Mouse (Mus musculus): ENCODE data around the gene Vhl. TPM values are rescaled to one million over a fixed set of nuclear protein-coding genes. Genes with fewer than 3 reads are reported as not detected.

Vhl gene
- polyA plus RNA-seq, 1 experiment from 2014 or later, result 73.0 TPM

DNA sequence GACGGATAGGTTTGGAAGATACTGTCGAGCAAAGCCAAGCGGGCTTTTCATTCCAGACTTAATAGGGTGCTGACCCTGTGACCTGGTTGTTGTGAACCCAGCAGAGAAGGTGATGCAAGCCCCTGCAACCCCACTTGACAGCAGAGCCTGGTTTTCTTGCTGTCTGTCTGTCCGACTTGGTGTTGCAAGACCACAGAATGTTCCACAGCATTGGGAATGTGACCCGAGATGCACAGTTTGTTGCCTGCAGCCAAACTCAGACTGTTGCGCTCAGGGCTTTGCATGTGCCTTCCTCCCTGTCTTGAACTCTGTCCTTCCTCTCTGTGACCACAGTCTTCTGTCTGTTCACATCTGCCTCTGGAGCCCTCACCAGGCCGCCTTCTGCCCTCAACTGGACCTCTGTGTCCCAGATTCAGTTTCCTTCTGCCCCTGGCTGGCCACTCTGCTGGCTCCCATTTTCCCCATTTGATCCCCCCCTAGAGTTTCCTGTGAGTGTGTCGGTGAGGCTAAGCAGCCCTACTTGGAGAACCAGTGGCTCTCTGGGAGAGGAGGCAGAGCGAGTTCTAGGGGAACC lies 56.3 kb downstream of the Vhl start:
- 86% methylated on average over 9 of the region's 9 CpGs for WGBS
- H3K36me3 ChIP-seq (ENCODE audit: control insufficient read depth, insufficient read depth, low read length), result no peaks in the 10 kb centered on the region
- no peak overlapping the region for H3K4me2 ChIP-seq (ENCODE audit: low read length)
- no peaks in the 10 kb centered on the region for H3K4me1 ChIP-seq (ENCODE audit: control insufficient read depth, insufficient read depth, low read depth, low read length)
- no peak overlapping the region for H3K27ac ChIP-seq (ENCODE audit: low read depth, low read length)
- H3K9ac ChIP-seq (ENCODE audit: low read depth, low read length), result no peak overlapping the region
- no peaks in the 10 kb centered on the region for H3K27me3 ChIP-seq (replicated peaks; ENCODE audit: control insufficient read depth, insufficient read depth, low read length)
- ATAC-seq, result no peak
- no peaks in the 10 kb centered on the region for H3K9me3 ChIP-seq (ENCODE audit: control insufficient read depth, low read length)
- no peak overlapping the region for H3K4me3 ChIP-seq (ENCODE audit: low read length)

Other genes with a start within 250 kb of the Vhl start
- gene Tada3, start 246.1 kb upstream of the Vhl start, polyA plus RNA-seq (2015; fragmentation: Nextera tagmentation; extraction: Ambion mirVana), result 68.3 and 71.1 TPM in 2 replicates
- gene Arpc4, start 245.8 kb upstream of the Vhl start, polyA plus RNA-seq (2015; fragmentation: Nextera tagmentation; extraction: Ambion mirVana), result 440 and 455 TPM in 2 replicates
- 9.2 and 11.8 TPM in 2 replicates for gene Ttll3, start 234.7 kb upstream of the Vhl start, polyA plus RNA-seq (2015; fragmentation: Nextera tagmentation; extraction: Ambion mirVana)
- gene Rpusd3, start 204.6 kb upstream of the Vhl start, polyA plus RNA-seq (2015; fragmentation: Nextera tagmentation; extraction: Ambion mirVana), result 21.5 and 21.7 TPM in 2 replicates
- 0.21 TPM in 1 of 2 replicates, not detected in the other for gene Cidec, start 188.2 kb upstream of the Vhl start, polyA plus RNA-seq (2015; fragmentation: Nextera tagmentation; extraction: Ambion mirVana)
- 95.2 and 106 TPM in 2 replicates for gene Jagn1, start 181.4 kb upstream of the Vhl start, polyA plus RNA-seq (2015; fragmentation: Nextera tagmentation; extraction: Ambion mirVana)
- 0.26 and 0.34 TPM in 2 replicates for gene Il17re, start 165.5 kb upstream of the Vhl start, polyA plus RNA-seq (2015; fragmentation: Nextera tagmentation; extraction: Ambion mirVana)
- gene Il17rc, start 152.5 kb upstream of the Vhl start, polyA plus RNA-seq (2015; fragmentation: Nextera tagmentation; extraction: Ambion mirVana), result 4.4 and 5.9 TPM in 2 replicates
- 92.9 and 96.4 TPM in 2 replicates for gene Creld1, start 140.7 kb upstream of the Vhl start, polyA plus RNA-seq (2015; fragmentation: Nextera tagmentation; extraction: Ambion mirVana)
- gene Prrt3, start 122.0 kb upstream of the Vhl start, polyA plus RNA-seq (2015; fragmentation: Nextera tagmentation; extraction: Ambion mirVana), result 14.2 and 14.5 TPM in 2 replicates
- 120 and 124 TPM in 2 replicates for gene Emc3, start 92.3 kb upstream of the Vhl start, polyA plus RNA-seq (2015; fragmentation: Nextera tagmentation; extraction: Ambion mirVana)
- gene Fancd2, start 92.3 kb upstream of the Vhl start, polyA plus RNA-seq (2015; fragmentation: Nextera tagmentation; extraction: Ambion mirVana), result 1.9 and 2.1 TPM in 2 replicates
- 0.21 and 0.22 TPM in 2 replicates for gene Fancd2os, start 23.2 kb upstream of the Vhl start, polyA plus RNA-seq (2015; fragmentation: Nextera tagmentation; extraction: Ambion mirVana)
- gene Brk1, start 19.2 kb upstream of the Vhl start, polyA plus RNA-seq (2015; fragmentation: Nextera tagmentation; extraction: Ambion mirVana), result 246 and 270 TPM in 2 replicates
- gene Irak2, start 14.5 kb downstream of the Vhl start, polyA plus RNA-seq (2015; fragmentation: Nextera tagmentation; extraction: Ambion mirVana), result 2.6 and 2.8 TPM in 2 replicates
- gene Tatdn2, start 73.1 kb downstream of the Vhl start, polyA plus RNA-seq (2015; fragmentation: Nextera tagmentation; extraction: Ambion mirVana), result 0.56 and 1.3 TPM in 2 replicates
- 0.93 and 1.2 TPM in 2 replicates for gene Ghrl, start 95.9 kb downstream of the Vhl start, polyA plus RNA-seq (2015; fragmentation: Nextera tagmentation; extraction: Ambion mirVana)
- gene Sec13, start 116.8 kb downstream of the Vhl start, polyA plus RNA-seq (2015; fragmentation: Nextera tagmentation; extraction: Ambion mirVana), result 197 TPM in 2 replicates

Data from hindbrain, embryonic 16.5 days (tissue).